Mouse (Mus musculus) kidney, postnatal 14 days (tissue): Measurements from ENCODE around the gene Klhl10.

ENCODE experiments used
- DNase-seq: peaks from one replicate; pipeline ENCODE4 v3.0.0; 2022; ENCODE audit warnings: mixed read lengths

The Klhl10 gene

DNA sequence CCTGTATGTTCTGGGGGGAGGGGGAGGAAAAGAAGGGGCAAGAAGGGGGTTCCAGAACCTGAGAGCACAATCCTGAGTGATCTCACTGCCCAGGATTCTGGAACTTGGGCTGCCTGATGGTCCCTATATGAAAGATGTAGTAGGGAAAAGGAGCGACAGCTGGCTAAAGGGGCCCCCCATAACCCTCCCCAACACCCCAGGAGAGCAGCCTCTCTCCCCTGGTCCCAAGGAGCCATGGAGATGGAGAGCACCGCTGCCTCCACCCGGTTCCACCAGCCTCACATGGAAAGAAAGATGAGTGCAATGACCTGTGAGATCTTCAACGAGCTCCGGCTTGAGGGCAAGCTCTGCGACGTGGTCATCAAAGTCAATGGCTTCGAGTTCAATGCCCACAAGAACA, at the start of gene Klhl10, which contains the start of gene Nt5c3b:
Klhl10 (plus strand) TSS at position 121 of the 400 bp plus-strand sequence.
Nt5c3b (minus strand) TSS at position 12 of the 400 bp plus-strand sequence.
- no peak for DNase-seq

DNA sequence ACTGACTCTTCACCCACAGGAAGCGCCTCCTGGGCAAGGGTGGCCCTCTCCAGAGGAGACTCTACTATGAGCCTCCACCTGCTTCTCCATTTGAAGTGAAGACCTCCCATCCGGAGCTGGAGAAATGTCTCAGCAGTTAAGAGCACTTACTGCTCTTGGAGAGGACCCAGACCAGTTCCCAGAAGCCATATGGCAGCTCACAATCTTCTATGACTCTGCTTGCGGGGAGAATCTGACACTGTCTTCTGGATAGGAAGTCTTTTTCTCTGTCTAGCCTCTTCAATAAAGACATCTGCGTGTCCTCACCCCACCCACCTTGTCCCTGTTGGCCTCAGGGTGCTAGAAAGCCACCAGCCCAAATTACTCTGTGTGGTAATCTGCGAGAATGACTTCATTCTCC, 48.8 kb upstream of the Klhl10 start:
- DNase-seq = no peak

DNA sequence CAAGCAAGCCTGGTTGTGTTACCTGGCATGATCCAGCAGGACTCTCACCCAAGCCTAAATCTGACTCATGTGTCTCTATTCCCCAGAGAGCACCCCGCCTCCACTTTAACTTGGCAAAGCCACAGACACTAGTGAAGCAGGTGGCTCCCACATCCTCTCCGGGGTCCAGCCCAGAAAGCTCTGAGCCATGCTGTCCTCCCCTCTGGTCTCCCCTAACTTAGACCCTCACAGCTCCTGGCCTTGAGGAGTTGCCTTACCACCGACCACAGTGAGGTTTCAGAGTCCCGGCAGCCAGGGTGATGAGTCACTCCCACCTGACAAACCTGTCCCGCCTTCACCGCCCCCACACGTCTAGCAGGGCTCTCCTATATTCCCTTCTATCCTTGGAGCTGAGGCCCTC, 48.0 kb upstream of the Klhl10 start:
- DNase-seq = no peak

DNA sequence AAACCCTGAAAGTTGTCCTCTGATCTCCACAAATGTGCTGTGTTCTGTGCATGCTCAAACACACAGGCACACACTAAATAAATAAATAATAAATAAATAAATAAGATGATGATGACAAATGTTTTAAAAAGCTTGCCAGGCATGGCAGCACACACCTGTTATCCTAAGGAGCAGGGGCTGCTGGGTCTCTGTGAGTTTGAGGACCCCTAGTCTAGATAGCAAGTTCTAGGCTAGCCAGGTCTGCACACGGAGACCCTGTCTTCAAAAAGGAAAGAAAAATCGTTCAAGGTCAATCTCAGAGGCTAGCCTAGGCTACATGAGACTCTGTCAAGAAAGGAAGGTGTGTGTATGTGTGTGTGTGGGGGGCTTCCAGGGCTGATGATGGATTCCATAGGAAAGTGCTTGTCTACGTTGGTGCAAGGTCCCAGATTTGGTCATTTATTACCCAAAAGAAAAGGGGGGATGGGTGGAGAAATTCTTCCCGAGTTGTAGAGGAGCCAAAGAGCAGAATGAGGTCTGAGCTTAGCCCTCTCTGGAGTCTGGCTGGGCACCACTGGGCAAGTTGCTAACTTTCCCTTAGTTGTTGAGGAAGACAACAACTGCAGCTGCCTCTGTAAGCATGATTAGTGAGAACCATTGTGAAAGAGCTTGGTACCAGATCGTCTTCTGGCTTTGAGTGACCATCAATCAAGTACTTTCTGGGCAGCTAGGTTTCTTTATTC, 47.2 kb upstream of the Klhl10 start:
- DNase-seq = peak; percentile 44

DNA sequence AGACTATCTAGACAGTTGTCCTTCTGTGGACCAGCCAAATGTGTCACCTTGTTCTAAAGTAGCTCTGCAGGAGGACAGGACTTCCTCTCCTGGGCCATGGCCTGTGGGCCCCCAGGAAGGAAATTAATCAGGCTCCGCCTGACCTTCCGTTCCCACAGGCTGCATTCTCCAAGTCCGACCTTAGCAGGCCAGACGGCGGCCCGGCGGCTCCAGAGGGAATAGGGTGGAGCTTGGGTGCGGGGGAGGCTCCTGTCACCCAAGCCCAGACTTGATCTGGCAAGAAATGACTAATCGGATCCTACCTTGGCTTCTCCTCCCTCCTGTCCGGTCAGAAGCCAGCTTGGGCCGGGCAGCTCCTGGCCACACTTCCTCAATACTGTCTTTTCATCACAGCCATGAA, 46.5 kb upstream of the Klhl10 start:
- peak; percentile 92 for DNase-seq

DNA sequence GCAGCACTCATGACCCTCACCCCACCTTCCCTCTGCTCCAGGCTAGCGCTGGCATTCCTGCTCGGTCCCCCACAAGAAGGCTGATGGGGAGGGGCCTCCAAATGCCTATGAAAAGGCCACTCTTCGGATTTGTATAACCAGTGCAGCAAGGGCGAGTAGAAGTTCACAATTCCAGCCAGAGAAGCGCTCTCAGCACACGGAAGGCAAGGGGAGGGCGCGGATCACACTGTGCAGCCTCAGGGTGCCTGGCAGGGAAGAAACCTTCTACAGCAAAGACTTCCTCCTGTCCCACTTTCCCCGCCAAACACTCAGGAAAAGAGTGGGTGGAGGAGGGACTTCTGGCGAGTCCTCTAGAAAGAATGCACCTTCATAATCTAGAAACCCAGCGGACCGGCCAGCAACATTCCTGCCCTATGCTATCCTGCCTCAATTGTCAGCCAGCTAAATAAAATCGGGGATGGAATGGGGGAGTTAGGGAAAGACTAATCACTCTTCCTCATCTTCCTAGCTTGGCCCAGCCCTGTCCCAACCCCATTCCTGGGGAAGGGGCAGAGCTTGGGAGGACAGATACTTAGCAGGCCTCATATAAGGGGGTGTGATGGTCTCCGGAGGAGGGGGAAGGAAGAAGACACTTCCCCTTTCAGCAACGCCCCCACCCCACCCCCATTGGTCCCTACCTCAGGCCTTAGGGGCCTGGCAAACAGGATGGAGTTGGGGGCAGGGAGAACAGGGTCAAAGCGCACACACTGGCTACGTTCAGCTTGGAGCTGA, 45.7 kb upstream of the Klhl10 start:
- peak; percentile 73 for DNase-seq

DNA sequence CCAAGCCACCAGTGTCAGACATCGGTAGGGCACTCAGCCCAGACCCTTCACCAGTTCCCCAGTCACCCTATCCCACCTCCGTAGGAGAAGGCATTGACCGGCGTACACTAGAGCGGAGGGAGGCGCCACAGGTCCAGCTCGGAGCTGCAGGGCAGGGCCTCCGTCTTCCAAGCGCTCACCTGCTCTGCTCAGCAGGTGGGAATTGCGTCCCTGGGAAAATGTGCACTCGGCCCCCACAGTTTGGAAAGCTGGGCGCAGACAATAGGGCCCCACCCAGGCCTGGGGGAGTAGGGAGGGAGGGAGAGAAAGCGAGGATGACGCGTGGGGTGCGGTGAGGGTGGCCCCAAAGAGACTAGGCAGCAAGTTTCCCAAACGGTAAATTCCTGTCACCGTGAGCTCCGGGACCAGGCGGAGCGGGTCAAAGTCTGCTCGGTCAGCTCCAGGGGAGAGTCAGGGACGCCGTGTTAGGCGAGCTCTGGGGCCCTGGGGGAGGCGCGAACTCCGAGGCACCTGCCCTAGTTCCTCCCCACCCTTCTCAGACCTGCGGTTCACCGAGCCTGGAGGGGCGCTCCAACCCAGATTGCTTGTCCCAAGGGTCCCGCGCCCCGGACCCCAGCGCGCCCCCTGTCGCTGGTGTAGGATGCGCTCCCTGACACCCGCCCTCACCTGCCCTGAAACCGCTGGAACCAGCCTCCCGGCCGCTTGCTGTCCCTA, 44.7 kb upstream of the Klhl10 start:
- DNase-seq = peak; percentile 78

DNA sequence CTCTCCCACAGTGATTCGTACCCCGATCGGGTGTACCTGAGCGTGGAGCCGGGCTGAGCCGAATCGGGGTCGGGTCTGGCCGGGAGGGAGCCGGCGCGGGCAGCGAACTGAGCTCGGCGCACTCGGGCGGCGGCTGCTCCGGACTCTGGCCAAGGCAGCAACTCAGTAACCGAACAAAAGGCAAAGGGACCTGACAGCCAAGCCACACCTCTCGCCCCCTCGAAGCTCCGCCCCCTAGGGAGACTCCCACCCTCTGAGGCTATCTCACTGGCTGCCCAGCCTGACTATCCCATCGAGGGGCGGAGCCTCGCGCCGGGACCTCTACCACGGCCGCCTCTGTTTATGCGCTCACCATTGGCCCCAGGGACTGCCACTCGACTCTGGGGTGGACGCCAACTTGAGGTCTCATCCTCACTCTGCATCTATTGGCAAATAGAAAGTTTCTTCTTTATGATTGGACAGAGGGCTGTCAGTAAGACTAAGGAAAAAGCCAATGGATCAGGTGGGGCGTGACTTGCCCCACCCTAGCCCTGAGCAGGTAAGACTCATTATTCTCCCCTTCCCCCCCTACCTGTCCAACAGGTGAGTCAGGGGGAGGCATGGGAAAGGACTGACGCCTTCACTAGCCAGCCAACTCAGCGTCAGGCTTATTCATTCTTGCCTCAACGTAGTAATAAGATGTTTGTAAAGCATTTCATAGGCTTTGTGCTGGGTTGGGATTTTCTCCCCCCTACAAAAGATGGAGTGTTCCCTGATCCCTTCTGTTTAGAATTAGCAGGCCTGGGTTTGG, 43.9 kb upstream of the Klhl10 start, which contains the start of gene Jup:
Jup (minus strand) TSS at position 164 of the 790 bp plus-strand sequence.
- DNase-seq = peak; percentile 100

DNA sequence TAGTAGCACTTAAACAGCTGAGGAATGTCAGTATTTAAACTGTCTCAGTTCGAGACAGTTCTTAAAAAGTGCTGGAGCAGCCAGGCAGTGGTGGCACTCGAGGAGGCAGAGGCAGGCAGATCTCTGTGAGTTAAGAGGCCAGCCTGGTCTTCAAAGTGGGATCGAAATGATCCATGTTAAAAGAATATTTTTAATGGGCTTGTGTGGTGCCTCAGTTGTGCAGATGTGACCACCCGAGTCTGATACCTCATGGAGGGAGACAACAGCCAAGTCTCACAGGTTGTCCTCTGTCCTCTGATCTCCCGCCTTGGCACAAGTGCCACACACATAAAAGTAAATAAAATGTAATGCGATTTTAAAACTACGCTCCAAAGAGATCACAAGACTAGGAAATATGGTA, 43.2 kb upstream of the Klhl10 start:
- DNase-seq = no peak

DNA sequence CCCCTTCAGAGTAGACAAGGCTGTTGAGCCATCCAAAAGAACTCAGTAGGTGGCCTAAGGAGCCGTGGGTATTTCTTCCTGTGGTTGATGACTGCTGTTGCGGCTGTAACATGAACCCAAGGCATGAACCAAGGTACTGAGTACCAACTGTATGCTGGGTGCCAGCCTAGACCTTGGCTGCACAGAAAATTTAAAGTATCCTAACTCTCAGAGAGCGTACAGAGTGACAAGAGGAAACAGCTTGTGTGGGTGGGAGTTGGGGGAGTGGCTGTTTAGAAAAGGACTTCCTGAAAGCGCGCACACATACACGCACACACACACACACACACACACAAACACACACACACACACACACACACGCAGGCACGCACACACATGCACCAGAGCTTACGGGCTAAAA, 42.4 kb upstream of the Klhl10 start:
- DNase-seq = no peak

DNA sequence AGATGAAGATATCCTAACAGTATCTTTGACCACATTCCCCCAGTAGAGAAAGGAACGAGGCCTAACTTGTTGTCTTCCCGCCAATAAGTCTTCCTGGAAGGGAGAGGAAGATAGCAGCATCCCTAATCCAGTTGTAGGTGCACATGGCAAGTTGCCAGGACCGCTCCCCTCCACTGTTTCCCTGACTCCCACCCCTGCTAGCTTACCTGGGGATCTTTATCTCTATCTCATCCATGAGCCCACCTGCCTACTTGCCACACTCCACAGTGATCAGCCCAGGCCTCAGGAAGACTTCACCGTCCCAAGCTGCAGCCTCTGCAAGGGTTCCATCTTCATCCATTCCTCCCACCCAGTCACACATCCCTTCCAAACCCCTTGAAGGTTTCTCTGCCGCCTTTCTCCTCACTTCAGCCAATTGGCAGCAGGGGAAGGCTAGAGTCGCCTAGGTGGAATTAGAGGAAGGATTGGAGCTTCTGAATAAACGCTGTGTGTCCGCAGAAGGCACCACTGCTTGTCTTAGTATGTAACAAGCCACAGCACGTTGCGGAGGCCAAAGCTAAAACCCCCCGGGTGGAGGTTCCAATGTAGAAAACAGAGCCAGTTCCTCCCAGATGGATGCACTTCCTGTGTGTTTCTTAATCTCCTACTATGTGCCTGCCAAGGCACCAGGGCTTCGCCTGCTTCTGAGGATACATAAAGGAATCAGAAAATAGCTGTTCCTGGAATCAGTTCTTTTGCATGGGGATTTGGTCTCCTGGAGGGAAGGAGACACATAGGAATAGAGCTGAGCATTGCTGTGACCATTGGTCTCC, 41.8 kb upstream of the Klhl10 start:
- no peak for DNase-seq

DNA sequence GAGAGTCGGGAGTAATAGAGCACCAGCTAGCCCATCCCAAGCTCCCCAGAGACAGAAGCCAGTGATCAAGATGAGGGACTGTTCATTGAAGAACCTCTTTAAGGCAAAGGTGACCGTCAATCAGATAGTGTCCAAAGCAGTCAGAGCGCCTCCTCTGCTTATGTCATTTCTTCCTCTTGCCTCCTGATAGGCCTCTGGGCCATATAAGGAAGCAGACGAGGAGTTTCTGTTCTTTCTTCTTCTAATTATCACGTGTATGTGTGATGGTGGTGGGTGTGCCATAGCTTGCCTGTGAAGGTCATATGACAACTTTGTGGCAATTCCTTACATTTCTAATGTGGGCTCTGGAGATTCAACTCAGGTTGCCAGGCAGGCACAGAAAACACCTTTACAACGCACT, 40.9 kb upstream of the Klhl10 start:
- no peak for DNase-seq

DNA sequence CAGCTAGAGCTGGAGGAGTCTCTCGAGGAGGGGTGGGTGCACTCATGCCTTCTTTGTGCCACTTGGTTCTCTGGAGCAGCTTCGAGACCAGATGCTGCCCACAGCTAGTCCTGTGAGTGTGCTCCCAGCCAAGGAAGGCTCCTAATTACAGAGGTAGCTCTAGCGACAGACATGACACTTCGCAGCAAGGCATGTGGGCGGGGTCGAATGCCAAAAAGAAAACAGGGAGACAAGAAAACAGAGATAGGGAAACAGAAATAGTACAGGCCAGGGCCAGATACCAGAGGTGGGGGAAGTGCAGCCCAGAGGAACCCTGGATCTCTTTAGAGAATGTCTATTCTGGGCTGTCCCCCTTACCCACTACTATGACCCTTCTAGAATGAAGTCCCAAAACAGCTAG, 39.5 kb upstream of the Klhl10 start:
- no peak for DNase-seq

DNA sequence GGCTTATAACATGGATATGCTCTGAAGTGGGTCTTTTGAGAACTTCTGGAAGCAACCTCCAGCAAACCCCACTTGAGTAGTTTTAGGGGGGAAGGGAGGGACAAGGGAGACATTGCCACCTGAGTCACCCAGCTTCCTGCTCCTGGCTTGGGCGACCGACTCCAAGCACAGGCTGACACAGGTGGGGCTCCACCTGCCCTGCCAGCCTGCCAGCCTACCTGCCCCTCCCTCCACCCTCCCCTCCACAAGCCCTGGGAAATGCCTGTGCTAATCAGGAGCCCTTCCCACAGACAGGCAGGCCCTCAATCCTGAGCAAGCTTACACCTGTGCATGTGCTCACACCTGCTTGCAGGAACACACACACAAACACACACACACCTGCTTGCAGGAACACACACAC, 39.0 kb upstream of the Klhl10 start:
- DNase-seq = no peak

DNA sequence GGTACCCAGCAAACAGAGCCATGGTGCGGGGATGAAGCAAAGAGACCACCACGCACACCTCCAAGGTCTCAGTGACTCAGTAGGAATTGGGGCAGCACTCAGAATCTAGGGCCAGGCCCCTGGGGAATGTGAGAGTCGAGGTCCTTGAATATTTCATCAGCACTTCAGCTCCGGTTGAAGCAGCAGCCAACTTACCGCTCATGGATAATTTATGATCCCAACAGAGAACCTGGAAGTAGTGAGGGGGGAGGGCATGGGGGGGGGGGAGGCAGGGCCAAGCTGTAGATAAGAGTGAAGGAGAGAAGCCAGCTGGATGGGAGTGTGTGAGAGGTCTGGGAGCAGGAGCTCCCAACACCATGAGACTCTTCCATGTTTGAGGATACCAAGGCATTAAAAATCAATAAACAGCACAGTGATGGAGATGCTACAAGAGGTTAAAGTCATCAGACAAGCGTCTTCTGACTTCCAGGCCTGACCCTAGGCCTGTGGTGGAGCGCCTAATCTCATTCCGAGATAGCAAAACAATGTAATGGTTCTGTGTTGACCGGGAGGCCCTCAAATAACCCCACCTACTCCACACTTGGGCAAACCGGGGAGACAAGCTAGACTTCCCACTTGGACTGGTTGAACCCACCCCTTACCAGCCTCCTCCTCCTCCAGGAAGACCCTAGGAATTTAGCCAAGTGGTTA, 38.1 kb upstream of the Klhl10 start:
- DNase-seq = no peak

DNA sequence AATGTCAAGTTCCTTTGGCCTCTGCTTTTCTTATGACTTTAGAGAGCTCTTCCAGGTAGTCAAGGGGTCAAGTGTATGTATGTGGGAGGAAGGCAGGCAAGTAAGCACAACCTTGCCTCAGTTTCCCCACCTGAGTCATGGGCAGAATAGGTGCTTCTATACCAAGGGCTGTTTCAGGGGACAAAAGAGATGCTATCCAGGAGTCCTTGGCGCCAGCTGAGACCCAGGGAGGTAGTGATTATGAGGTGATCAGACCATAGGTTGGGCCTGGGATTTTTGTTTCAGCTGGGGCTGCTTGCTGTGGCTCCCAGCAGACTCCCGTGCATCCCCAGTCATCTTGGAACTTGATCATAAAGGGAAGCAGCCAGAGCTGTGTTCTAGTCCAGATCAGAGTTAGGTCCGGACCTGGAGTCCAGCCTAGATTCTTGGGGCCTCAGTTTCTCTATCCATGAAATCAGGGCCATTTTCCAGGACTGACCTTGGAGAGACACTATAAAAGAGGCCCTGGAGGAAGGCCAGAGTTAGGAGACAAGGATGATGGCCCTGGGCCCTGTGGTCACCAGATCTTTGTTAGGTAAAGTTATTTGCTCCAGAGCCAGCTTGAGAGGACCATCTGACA, 37.2 kb upstream of the Klhl10 start:
- DNase-seq = no peak

DNA sequence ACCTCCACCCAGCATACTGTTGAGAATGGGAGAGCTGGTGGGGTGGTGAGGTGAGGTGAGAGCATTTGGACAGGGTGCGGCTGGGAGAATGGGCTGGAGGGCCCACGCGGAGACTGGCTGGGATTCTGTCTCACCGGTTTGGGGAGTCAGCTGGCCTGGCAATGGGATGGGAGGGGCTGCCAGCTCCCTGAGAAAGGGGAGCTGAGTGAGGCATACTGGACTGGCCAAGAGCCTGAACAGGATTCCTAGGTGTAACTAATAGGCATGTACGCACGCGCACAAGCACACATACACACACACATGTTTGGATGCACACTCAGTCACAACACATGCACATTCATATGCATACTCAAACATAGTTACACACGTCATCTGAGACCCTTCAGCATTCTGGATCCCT, 35.4 kb upstream of the Klhl10 start:
- DNase-seq = no peak

DNA sequence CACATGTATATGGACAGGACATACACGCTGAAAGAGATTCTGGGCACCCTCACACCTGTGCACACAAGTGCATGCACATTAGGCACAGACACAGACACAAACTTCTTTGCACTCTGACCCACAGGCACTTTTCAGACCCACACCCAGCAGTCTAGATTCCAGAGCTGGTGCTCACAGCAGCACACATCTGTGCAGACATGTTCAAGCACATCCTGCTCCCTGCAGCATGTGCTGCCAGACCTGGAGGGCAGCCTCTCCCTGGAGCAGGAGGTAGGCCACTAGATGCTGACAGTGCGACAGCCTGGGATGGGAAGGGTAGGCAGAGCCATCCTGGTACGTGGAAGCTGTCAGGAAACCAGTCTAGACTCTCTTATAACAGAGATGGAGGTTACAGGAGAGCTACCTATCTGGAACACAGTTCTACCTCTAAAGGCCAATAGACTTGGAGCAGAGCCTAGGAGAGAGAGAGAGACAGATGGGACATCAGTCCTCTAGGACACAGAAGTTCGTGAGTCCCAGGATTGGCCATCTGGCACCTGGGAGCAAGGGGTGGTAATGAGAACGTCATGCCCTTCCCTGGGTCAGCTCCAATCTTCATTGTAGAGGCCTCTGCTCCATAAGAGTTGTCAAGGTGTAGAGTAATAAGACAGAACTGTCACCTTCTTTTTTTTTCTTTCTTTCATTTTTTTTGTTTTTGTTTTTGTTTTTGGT, 34.6 kb upstream of the Klhl10 start:
- no peak for DNase-seq

DNA sequence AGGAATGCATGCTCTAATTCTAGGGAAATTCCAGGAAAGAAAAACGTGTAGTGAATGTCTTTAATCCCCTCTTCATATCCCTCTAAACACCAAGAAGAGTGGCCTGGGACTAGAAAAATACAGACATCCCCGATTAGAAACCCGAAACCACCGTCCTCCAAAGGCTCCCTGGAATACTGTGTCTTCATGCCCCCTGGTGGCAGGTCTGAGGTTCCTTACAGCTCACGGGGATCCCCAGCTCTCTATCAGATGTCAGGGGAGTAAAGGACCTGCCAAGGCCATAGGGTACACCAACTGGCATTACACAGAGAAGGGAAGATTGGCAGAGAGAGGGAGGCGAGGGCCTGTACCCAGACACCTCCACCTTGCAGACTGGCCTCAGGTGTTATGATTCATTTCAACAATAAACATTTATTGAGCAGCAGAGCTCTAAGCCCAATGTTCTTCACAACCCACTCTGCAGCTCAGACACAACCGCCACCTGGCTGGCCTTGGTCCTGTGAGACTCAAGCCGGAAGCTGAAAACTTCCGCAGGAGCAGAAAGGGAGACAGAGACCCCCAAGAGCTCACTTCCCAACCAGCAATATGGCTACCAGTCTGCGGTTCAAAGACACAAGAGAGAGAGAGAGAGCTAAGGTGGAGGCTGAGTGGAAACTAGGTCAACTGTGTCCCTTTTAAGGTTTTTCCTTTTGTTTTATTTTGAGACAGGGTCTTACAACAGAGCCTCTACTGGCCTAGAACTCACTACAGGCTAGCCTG, 33.5 kb upstream of the Klhl10 start:
- peak; percentile 84 for DNase-seq
